Mouse (Mus musculus) adrenal gland, postnatal 4 days (tissue): Measurements from ENCODE around the gene Lenep. TPM values are rescaled to one million over a fixed set of nuclear protein-coding genes. Genes with fewer than 3 reads are reported as not detected.
"Not testable (repeated sequence)": the region's sequence is repeated elsewhere in the genome, so short reads cannot be mapped to it uniquely, and the experiment has no call there.

ENCODE experiments used
- DNase-seq, 2 experiments: peaks; one replicate each; pipeline ENCODE4 v3.0.0; 2021 to 2022; ENCODE audit warnings: low spot score in 2 of 2, mixed read lengths in 2 of 2
- long read RNA-seq, 2 experiments: library from polyadenylated mRNA; stranded (forward); transcript quantifications; one replicate each; pipeline ENCODE4 v2.0.0; 2021
- total RNA-seq, 2 experiments: library from RNA; stranded (reverse); gene quantifications; 2 replicates each; pipeline ENCODE4 v1.2.3; 2021

Lenep gene
- not detected for total RNA-seq
- long read RNA-seq, experiment 1, partial matches to known transcripts, result 0 of 2 reads
- long read RNA-seq, experiment 1, other reads (novel, unspliced or antisense), result 0 of 2 reads
- long read RNA-seq, experiment 2, transcript Lenep-201 (1 exons, 1,806 nt), result major isoform, 6 of 6 reads
- long read RNA-seq, experiment 2, partial matches to known transcripts, result 0 of 6 reads
- long read RNA-seq, experiment 2, other reads (novel, unspliced or antisense), result 0 of 6 reads

DNA sequence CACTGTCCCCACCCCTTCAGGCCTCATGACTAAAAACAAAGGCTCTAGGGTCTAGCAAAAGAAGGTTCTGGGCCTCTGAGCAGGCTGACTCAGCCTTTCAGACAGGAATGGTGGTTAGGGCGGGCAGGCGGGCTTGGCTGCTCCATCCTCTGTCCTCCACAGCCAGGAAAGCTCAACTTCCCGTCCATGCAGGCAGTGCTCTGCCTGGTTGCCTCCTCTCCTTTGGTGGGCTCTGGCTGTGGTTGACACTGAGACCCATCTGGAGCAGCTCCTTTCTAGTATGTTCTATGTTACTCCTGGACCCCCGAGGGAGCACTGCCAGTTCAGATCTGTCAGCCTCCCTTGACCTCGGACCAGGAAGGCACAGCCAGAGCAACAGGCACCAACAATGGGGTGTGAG is at the start of gene Lenep:
Gene Lenep (minus strand): TSS at position 101 of the 400 bp plus-strand sequence.
- DNase-seq, result no peak

DNA sequence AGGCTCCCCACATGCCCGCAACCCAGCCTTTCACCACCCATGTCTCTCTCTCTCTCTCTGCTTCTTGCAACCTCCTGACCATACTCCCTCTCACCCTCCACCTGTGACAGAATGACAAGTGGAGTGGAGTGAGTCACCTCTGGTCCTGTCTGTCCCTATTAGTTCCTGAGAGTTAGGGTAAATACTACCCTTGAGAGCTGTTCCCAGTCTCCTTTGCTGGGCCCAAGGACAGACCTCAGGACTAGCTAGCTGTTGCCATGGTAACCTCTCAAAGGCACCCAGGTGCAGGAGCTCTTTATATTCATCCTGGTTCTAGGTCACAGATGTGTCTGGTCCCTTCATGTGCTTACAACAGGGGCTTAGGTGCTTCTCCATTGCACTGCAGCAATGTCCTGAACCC is 49.3 kb upstream of the Lenep start:
- no peak for DNase-seq

DNA sequence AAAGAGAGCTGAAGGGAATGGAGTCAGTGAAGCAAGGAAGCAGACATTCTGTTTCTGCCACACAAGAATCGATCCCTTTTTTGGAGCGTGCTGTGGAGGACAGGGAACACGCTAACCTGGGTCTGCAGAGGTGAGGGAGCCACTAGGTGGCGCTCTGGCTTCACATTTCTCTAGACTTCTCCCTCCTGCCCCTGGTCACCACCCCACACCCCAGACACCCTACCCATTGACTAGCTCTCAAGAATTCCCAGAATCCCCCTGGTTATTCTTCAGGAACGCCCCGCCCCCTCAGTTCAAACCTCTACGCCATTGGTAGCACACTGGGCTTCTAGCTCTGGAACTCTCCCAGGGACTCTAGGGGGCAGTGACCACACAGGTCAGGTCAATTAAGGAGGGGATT is 46.9 kb upstream of the Lenep start:
- peak in 1 of 2 experiments; percentile 55 for DNase-seq

DNA sequence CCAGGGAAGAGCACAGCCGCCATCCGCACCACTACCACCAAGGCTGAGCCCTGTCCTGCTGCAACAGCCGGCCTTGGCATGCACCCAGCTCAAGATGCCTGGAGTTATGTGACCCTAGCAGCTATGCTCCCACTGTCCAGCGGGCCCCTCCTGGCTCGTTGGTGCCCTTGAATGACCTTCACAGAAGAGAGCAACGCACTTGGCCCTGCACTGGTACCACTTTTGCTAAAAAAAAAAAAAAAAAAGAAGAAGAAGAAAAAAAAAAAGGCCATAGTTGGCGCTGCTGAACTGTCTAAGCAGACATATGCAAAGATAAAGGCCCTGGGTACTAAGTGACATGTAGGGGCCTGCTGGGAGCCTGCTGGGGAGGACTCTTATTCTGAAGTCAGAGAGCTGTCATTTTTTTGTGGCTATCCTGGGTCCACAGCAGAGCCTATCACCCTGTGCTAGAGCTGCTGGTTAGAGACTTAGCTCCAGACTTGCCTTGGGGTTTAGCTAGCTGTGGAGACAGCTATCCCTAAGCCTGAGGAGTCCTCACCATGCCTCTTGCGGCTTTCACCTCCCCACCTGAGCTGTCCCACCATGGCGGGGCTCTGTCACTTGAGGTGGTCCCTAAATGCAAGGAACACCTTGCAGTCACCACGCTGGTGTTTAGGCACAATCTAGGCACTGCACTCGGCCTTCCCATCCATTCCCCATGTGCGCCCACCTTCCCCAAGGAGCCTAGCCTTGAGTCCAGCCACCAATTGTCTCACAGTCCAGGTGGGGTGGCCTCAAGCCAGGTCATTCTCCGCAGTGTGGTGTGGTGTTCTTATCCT is 46.3 kb upstream of the Lenep start:
- peak in 1 of 2 experiments; percentile 47 for DNase-seq

DNA sequence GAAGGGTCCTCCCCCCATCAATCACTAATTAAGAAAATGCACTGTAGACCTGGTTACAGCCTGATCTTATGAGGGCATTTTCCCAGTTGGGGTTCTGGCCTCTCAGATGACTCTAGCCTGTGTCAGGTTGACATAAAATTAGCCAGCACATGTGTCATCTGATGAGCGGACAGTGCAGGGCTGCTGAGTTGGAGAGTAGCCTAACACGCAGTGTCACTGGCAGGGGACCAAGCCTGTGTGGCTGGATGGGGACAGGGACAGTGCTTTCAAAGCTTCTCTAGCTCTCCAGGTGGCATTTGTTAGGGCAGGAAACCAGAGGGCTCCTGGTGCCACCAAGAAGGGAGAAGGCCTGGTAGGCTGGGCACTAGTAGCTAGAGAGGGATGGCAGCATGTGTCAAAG is 38.1 kb upstream of the Lenep start:
- DNase-seq, result no peak

DNA sequence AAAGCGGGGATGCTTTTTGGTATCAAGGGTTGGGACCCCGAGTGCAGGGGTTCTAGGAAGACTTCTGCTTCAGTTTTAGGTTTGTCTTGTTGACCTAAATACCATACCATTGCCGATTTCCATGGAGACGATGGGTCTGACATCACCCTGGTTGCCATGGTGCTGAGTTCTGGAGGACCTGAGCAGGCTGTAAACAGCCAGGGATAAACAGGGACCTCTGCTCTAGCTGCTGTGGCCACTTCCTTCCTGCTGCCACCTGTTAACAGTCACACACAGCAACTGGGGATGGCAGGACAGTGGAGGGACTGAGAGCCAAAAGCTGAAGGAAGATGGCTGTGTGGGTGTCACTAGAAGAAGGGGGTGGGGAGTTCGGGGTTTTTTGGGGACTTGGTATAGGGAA is 34.7 kb upstream of the Lenep start:
- no peak for DNase-seq

DNA sequence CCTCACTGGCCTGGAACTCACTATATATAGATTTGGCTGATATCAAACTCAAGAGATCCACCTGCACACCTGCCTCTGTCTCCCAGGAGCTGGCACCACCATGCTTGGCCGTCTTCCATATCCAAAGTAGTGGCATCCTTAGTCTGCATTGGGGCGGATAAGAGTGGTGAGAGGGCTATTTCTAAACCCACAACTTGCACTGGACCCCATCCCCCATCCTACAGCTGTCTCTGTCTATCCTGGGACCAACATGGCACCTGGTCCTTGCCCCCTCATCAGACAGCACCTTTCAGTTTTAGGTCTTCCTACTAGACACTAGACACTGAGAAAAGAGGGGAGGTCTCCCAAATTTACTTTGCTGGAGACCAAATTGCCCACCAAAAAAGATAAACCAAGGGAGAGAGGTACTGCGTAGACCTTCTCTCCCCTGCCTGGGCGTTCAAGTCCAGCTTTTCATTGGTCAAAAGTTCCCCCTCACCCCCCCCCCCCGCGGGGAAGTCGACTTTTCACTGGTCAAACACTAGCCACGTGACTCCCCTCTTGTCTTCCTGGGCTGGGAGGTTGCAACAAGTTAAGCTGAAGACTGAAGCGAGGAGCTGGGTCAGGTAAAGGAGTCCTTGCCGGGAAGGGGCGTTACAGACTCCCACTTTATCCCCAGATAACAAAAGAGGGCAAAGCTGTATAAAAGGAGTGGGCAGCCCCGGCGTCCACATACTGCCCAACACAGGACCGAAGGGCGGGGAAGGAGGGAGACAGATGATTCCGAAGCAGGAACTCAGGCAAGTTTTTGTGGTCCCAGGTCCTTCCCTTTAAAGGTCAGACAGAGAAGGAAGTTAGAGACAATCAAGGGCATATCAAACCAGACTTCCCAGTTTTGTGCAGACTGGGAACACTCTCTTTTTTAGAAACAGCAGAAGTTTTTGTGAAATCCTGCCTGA is 33.9 kb upstream of the Lenep start, which contains the start of gene Pbxip1:
Gene Pbxip1 (plus strand): TSS at position 531 of the 938 bp plus-strand sequence.
- DNase-seq, result peak in 1 of 2 experiments; percentile 51

DNA sequence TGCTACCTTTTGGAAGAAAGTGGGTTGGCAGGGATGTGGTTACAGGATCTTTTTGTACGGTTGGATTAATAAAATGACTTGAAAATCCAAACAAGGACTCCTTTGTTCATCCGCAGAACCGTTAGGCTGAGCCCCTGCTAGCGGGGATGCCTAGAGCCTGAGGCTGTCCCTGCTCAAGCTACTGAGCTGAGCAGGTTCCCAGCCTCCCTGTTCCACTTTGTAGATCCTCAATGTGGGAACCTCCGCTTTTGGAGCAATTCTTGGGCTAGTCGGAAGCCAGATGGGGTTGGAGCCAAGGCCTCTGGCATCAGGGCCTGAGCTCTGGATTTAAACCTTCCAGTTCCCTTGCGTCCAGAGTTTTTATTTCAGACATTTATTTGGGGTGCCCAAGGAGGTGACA is 32.4 kb upstream of the Lenep start:
- DNase-seq, result no peak

DNA sequence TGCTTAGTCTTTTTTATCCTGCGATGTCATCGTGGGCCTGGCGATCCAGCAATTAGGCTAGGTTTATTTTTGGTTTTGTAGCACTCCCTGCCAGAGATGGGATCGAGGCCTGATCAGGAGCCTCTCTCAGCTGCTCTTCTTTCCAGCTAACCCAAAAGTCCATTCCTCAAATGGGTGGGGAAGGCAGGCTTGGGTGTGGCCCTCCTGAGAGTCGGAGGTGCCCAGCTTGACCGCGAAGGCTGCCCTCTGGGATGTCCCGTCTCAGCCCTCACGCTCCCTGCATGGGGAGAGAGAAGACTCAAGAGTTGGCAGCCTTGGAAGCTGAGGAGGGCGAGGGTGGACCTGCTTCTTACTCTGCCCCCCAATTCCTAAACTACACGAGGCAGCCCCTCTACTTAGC is 31.9 kb upstream of the Lenep start:
- DNase-seq, result no peak

DNA sequence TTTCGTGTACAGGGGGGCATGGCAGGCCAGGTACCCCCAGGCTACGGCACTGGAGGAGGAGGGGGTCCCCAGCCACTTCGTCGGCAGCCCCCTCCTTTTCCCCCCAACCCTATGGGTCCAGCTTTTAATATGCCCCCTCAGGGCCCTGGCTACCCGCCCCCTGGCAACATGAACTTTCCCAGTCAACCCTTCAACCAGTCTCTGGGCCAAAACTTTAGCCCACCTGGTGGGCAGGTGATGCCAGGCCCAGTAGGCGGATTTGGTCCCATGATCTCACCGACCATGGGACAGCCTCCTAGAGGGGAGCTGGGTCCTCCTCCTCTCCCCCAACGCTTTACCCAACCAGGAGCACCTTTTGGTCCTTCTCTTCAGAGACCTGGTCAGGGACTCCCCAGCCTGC is 30.0 kb upstream of the Lenep start:
- DNase-seq, result no peak

DNA sequence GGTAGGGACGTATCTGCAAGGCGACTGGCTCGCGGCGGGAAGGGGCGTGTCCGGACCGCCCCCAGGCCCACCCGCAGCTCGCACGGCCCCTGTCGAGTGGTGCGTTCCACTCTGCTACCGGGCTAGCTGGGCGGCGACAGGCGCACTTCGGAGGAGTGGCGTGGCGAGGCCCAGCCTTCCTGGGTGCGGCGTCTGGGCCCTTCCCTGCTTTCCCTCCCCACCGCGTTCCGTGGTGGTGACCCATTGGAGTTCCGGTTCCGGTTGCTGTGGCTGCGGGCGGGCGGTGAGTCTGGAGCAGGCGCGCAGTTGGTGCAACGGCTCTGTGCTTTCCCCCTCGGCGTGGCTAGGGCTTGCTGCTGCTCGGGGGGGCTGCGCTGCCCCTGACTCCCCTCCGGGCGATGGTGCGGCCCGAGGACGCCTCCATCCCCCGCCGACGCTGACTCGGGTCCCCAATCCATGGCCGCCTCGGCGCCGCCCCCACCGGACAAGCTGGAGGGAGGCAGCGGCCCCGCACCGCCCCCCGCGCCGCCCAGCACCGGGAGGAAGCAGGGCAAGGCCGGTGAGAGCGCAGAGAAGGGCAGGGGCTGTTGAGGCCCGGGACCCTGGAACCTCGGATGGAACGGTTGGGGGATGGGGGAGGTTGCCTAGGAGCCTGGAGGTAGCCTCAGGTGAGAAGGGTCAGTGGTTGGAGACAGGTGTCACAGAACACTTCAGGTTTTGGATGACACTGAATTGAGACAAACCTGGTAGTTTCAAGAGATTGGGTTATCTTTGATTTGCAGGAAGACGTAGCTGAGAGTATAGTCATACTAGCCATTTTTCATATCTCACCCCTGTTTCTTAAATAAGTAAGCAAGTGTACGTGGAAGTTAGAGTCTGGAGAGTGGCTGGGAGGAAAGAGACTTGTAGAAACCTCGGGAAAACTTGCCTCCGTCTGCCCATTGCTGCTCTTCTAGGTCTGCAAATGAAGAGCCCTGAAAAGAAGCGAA is 27.9 kb upstream of the Lenep start, which contains the start of gene Pygo2:
Gene Pygo2 (plus strand): TSS at position 44 of the 989 bp plus-strand sequence.
- DNase-seq, result peak; percentile 83 to 88

DNA sequence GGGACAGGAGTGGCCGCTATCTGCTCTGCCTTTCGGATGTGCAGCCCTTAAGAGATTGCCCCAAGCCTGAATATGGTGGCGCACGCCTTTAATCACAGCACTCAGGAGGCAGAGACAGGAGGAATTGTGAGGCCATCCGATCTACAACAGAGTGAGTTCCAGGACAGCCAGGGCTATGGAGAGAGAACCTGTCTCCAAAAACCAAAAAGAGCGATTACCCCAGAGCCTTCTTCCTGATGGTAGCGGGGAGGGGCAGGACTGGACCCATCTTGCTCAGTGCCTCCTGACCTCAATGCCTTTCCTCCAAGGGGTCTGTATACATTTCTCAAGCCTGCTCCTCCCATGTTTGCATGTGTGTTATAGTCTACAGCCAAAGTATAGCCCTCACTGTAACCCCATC is 26.4 kb upstream of the Lenep start:
- DNase-seq, result not testable (repeated sequence)

DNA sequence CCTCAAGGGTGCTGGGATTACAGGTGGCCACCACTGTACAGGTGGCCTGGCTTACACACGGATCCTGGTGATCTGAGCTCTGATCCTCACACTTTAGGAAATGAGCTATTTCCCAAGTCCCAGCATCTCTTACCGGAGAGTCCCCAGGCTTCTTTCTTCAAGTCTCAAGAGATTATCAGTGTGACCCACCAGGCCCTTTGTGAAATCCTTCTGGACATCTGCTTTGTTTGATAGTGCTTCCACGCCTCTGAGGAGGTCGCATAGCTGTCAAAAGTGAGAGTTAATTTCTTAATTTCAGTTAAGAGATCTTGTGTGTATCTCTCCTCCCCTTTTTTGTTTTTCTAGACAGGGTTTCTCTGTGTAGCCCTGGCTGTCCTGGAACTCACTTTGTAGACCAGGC is 23.3 kb upstream of the Lenep start:
- DNase-seq, result no peak

DNA sequence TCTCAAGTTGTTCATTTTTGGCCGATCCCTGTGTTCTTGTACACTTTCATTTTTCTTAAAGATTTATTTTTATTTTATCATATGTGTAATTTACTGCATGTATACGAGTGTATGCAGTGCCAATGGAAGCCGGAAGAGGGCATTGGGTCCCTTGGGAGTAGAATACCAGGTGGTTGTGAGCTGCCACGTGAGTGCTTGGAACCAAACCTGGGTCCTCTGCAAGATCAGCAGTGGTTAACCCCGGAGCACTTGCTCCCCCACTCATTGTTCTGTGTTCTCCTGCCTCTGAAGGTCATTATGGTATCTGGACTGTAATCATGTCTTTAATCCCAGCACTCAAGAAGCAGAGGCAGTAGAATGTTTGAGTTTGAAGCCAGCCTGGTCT is 22.5 kb upstream of the Lenep start:
- no peak for DNase-seq

DNA sequence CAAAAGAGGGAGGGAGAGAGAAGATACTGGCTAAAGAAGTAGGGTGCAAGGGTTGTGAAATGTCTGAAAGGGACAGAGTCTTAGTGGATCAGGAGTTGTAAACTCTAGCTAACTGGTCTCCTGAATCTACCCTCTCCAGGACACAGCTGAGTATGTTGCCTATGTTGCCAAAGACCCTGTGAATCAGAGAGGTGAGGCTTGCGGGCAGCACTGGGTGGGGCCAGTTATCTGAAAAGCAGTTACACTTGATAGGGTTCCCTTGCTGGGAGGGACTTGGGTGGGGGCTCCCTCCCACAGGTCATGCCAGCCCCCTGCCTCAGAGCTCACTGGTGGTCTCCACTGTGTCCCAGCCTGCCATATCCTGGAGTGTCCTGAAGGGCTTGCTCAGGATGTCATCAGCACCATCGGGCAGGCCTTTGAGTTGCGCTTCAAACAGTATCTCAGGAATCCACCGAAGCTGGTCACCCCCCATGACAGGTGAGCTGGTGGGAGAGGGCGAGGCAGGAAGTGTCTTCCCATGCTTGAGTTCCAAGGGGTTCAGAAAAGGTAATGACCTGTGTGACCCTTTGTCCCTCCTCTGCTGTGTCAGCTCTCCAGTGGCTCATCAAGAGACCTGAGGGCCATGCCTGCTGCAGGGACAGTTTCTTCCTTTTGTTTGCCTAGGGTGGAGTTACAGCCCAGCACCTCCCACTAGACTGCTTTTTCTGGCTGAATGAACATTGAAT is 22.0 kb upstream of the Lenep start:
- no peak for DNase-seq

DNA sequence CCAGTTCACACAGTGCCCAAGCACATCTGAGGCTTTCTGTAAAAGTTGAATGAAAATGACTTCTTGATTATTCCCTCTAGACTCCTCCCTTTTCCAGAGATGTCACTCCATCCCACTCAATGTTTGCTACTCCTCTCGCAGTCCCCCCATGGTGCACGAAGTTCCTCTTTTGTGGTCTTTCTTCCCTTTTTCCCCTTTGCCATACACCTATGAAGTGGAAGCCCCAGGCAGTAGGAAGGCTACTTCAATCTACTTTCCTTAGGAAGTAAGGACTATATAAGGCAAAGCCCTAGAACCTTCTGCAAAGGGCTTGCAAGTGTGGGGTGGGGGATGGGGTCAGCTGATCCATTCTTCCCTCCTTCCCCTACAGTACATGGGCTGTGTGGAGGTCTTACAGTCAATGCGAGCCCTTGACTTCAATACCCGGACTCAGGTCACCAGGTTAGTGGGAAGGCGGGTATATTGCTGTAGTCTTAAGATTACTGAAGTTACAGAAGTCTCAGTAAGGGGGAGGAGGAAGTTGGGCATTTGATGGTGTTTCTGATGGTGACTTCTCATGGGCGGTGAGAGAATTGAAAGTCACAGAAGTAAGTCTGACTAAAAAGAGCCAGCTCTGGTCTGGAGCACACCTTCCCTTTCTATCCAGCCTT is 20.1 kb upstream of the Lenep start:
- DNase-seq, result no peak

DNA sequence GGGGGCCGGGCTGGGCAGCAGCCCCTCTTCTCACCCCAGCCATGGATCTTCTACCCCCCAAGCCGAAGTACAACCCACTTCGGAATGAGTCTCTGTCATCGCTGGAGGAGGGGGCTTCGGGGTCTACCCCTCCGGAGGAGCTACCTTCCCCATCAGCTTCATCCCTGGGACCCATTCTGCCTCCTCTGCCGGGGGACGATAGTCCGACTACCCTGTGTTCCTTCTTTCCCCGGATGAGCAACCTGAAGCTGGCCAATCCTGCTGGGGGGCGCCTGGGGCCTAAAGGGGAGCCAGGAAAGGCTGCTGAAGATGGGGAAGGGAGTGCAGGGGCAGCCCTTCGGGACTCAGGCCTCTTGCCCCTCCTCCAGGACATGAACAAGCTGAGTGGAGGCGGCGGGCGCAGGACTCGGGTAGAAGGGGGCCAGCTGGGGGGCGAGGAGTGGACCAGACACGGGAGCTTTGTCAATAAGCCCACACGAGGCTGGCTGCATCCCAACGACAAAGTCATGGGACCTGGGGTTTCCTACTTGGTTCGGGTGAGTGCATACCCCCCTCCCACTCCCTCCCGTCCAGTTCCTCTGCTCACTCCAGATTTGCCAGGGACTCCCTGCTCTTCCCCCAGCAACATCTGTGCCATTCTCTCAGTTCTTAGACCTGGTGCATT is 19.3 kb upstream of the Lenep start:
- DNase-seq, result no peak

DNA sequence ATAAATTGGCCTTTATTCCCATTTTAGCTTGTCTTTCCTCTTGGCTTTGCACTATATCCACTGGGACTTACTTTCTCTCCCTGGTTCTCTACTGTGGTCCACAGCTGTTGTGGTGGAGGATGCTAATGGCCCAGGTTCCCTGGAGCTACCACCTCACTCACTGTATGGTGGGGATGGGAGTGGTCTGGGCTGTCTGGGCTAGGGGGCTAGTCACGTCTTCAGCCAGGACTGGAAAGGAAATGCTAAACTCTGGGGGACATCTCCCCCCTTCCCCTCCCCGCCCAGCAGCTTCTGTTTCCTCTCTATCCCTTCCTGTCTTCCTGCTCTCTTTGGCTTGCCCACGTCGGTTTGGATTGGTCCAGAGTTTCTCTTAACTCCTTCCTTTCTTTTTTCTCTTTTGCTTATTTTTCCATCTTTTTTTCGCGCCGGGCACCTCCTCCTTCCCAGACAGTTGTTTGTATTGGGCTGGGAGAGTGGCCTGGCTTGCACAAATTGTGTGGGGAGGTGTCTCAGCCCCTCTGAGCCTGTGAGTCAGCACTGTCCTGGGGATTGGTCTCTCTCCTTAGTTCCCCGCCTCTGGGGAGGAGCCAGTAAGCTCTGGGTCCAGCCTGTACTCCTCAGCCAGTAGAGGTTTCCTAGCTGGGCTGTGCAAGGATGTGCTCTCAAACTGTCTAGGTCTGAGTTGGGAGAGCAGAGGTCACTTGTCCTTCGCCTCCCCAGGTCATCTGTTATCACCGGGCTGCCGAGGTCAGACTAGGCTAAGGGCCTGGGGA is 18.6 kb upstream of the Lenep start:
- DNase-seq, result peak in 1 of 2 experiments; percentile 69
